Mouse (Mus musculus) ES-E14 (cell line): Measurements from ENCODE around the gene Tubb2a.

ENCODE experiments used
- CHD2 ChIP-seq: IDR thresholded peaks from 2 replicates; pipeline ENCODE4 v1.6.1; 2014; ENCODE audit warnings: mild to moderate bottlenecking, low read depth, low read length, inconsistent platforms
- HCFC1 ChIP-seq: IDR thresholded peaks from 2 replicates; pipeline ENCODE4 v1.6.1; 2012; ENCODE audit warnings: low read length, inconsistent platforms, borderline replicate concordance; ENCODE audit not compliant: insufficient read depth
- ZC3H11A ChIP-seq: IDR thresholded peaks from 2 replicates; pipeline ENCODE4 v1.6.1; 2012; ENCODE audit warnings: low read depth, mild to moderate bottlenecking, inconsistent platforms, low read length, borderline replicate concordance

- no peak for TF ChIP-seq HCFC1
- TF ChIP-seq CHD2, result no peak
- no peak for TF ChIP-seq ZC3H11A
Measured at GRCm38 (mm10) chr13:34070296-34070695, 7.5 kb downstream of the Tubb2a start.
